Mouse (Mus musculus) lung, postnatal 0 days (tissue): ENCODE measurements at regions not wholly inside any gene's neighbourhood (a gene's known extent, or its start where the extent isn't known, plus 50 kb on each side); places are given as distances from the start of the nearest gene placed in this dataset.

ENCODE experiments used
- CTCF ChIP-seq: IDR thresholded peaks from 2 replicates; pipeline ENCODE4 v1.5.1; 2016; ENCODE audit warnings: antibody characterized with exemption, mild to moderate bottlenecking
- EP300 ChIP-seq: IDR thresholded peaks from 2 replicates; pipeline ENCODE4 v1.6.1; 2016; ENCODE audit warnings: antibody characterized with exemption, mild to moderate bottlenecking, control low read depth

GRCm38 (mm10) chr16:78099842-78100241, 201.4 kb upstream of the Cxadr start:
- no peak for TF ChIP-seq CTCF
- TF ChIP-seq EP300: no peak
